Mouse (Mus musculus) liver, adult 2 months (tissue): ENCODE results near the gene Fam222a.

Experiments used
- CTCF ChIP-seq: fragments of 200-500 bp; IDR thresholded peaks from 2 replicates; pipeline ENCODE4 v1.5.1; 2011; ENCODE audit warnings: low read depth, low read length, control low read depth
- POLR2A ChIP-seq: fragments of 200-500 bp; IDR thresholded peaks from 2 replicates; pipeline ENCODE4 v1.6.1; 2011; ENCODE audit warnings: low read length, control low read depth; ENCODE audit not compliant: insufficient read depth; ENCODE audit errors: extremely low read depth

- no peak for TF ChIP-seq POLR2A
- TF ChIP-seq CTCF: no peak
Measured at GRCm38 (mm10) chr5:114550886-114551492, 16.8 kb upstream of the Fam222a start.
